Mouse (Mus musculus): ENCODE data around the gene Egfem1. TPM values are rescaled to one million over a fixed set of nuclear protein-coding genes. Genes with fewer than 3 reads are reported as not detected.

The Egfem1 gene
- polyA plus RNA-seq, 1 experiment from 2014 or later, result 0.08 TPM

GRCm38 (mm10) chr3:29499188-29499587, 417.4 kb downstream of the Egfem1 start:
- Histone ChIP-seq H3K9ac (no peak overlapping the region), H3K4me2 (no peak overlapping the region), H3K4me1 (replicated peaks) (no peaks in the 10 kb centered on the region), H3K27me3 (replicated peaks) (no peaks in the 10 kb centered on the region), H3K36me3 (no peaks in the 10 kb centered on the region), H3K4me3 (no peak overlapping the region), H3K27ac (ENCODE audit: poor library complexity, severe bottlenecking) (no peak overlapping the region), H3K9me3 (replicated peaks) (no peaks in the 10 kb centered on the region)
- no peak for ATAC-seq (ENCODE audit: insufficient number of reproducible peaks, low FRiP score)
- WGBS, result 77% methylated on average over 6 of the region's 6 CpGs

DNA sequence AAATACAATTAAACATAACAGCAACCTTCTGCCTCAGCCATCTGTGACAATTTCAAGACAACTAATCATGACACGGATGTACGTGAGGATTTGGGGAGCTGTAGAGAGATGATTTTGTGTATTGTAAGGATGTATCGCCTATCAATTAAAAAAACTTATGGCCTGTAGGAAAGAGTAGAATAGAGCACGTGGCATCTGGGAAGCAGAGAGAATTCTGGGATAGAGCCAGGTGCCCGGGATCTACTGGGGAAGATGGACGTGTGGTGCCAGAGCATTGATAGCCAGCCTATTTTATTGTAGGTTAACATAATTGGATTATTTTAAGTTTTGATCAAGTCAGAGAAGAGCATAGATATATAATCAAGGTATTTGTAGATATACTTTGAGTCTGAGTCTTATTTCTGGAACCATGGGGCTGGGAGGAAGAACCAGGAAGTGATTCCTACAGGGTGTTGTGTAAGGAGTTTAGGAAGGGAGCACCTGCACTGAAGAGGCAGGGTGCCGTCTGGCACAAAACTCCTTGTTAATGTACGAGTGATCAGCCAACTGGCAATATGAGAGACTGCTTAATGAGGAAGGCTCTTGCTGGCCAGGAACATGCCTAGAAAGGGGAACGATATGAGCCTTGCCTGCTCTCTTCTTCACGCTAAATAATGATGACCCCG, 443.6 kb downstream of the Egfem1 start:
- no peaks in the 10 kb centered on the region for H3K9me3 ChIP-seq (replicated peaks)
- no peak overlapping the region for H3K27ac ChIP-seq (ENCODE audit: poor library complexity, severe bottlenecking)
- no peaks in the 10 kb centered on the region for H3K36me3 ChIP-seq
- no peak for ATAC-seq (ENCODE audit: insufficient number of reproducible peaks, low FRiP score)
- H3K9ac ChIP-seq, result no peak overlapping the region
- WGBS, result 86% methylated on average over 11 of the region's 11 CpGs
- H3K4me3 ChIP-seq, result no peak overlapping the region
- H3K4me1 ChIP-seq (replicated peaks), result no peaks in the 10 kb centered on the region
- H3K4me2 ChIP-seq, result no peak overlapping the region
- H3K27me3 ChIP-seq (replicated peaks), result no peaks in the 10 kb centered on the region

DNA sequence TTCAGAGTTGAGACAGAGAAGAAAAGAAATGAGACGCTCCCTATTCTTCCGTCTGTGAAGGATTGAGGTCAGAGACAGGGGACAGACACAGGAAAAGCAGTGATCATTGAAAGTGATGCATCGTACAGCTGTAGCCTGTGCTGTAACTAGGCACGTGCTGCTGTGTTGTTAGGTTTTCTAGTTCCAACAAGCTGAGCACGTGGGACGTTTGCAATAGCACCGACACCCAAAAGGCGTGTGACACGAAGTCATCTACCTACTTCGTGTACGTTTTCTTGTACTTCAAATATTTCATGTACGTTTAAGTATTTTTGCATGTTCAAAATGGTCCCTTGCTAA, 444.1 kb downstream of the Egfem1 start:
- no peak overlapping the region for H3K4me3 ChIP-seq
- no peak overlapping the region for H3K4me2 ChIP-seq
- H3K9ac ChIP-seq, result no peak overlapping the region
- H3K9me3 ChIP-seq (replicated peaks), result no peaks in the 10 kb centered on the region
- no peak overlapping the region for H3K27ac ChIP-seq (ENCODE audit: poor library complexity, severe bottlenecking)
- no peaks in the 10 kb centered on the region for H3K27me3 ChIP-seq (replicated peaks)
- H3K4me1 ChIP-seq (replicated peaks), result no peaks in the 10 kb centered on the region
- ATAC-seq (ENCODE audit: insufficient number of reproducible peaks, low FRiP score), result no peak
- 87% methylated on average over 12 of the region's 12 CpGs for WGBS
- H3K36me3 ChIP-seq, result no peaks in the 10 kb centered on the region

DNA sequence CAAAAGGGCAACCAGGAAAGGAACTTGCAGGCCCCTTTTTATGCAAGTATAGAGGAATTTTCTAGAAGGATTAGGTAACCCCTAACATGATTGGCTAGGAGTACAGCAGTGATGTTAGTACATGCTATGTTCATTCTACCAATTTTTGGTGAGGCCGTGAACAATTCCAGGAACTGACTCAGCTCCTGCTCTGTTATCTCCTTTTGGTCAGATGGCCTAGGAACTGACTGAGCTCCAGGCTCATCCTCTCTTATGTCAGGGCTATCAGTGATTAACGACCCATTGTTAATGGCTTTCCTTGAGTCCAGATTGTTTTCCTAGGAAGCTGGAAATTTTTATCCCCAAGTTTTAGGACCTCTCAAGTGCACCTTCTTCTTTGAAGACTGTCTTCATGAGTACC, 457.4 kb downstream of the Egfem1 start:
- no peak for ATAC-seq (ENCODE audit: insufficient number of reproducible peaks, low FRiP score)
- H3K4me1 ChIP-seq (replicated peaks), result no peaks in the 10 kb centered on the region
- WGBS, result 38% methylated on average over 2 of the region's 2 CpGs
- H3K36me3 ChIP-seq, result no peaks in the 10 kb centered on the region
- no peak overlapping the region for H3K4me2 ChIP-seq
- no peak overlapping the region for H3K4me3 ChIP-seq
- H3K9ac ChIP-seq, result no peak overlapping the region
- no peaks in the 10 kb centered on the region for H3K9me3 ChIP-seq (replicated peaks)
- no peaks in the 10 kb centered on the region for H3K27me3 ChIP-seq (replicated peaks)
- no peak overlapping the region for H3K27ac ChIP-seq (ENCODE audit: poor library complexity, severe bottlenecking)

DNA sequence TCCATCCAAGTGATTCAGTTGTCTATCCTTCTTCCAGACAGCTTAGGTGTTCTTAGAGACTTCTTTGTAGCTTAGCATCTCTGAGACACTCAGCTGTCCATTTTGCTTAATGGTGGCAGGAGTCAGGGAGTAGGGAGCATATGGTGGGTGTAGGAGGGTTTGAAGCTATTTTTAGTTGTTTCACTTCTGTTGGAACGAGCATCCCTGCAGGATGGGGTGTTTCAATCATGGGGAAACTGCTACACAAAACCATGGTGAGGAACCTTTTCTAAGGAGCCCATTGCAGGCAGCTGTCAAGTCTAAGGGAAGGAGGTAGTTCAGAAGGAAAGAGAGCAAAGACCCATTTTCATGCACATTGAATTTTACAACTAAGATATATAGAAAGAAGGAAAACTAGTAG, 458.1 kb downstream of the Egfem1 start:
- Histone ChIP-seq H3K4me2 (no peak overlapping the region), H3K27me3 (replicated peaks) (no peaks in the 10 kb centered on the region), H3K9ac (no peak overlapping the region), H3K4me3 (no peak overlapping the region), H3K9me3 (replicated peaks) (no peaks in the 10 kb centered on the region), H3K36me3 (no peaks in the 10 kb centered on the region), H3K4me1 (replicated peaks) (no peaks in the 10 kb centered on the region), H3K27ac (ENCODE audit: poor library complexity, severe bottlenecking) (no peak overlapping the region)
- WGBS, result 11% methylated on average over 1 of the region's 1 CpGs
- no peak for ATAC-seq (ENCODE audit: insufficient number of reproducible peaks, low FRiP score)

GRCm38 (mm10) chr3:29541477-29542079, 459.8 kb downstream of the Egfem1 start:
- WGBS, result 56% methylated on average over 1 of the region's 1 CpGs
- no peak for ATAC-seq (ENCODE audit: insufficient number of reproducible peaks, low FRiP score)
- Histone ChIP-seq H3K27ac (ENCODE audit: poor library complexity, severe bottlenecking) (no peak overlapping the region), H3K4me1 (replicated peaks) (no peaks in the 10 kb centered on the region), H3K4me3 (no peak overlapping the region), H3K27me3 (replicated peaks) (no peaks in the 10 kb centered on the region), H3K9me3 (replicated peaks) (no peaks in the 10 kb centered on the region), H3K4me2 (no peak overlapping the region), H3K36me3 (no peaks in the 10 kb centered on the region), H3K9ac (no peak overlapping the region)

GRCm38 (mm10) chr3:29544056-29544455, 462.2 kb downstream of the Egfem1 start:
- Histone ChIP-seq H3K4me1 (replicated peaks) (no peaks in the 10 kb centered on the region), H3K27ac (ENCODE audit: poor library complexity, severe bottlenecking) (no peak overlapping the region), H3K36me3 (no peaks in the 10 kb centered on the region), H3K27me3 (replicated peaks) (no peaks in the 10 kb centered on the region), H3K9ac (no peak overlapping the region), H3K4me2 (no peak overlapping the region), H3K4me3 (no peak overlapping the region), H3K9me3 (replicated peaks) (no peaks in the 10 kb centered on the region)
- ATAC-seq (ENCODE audit: insufficient number of reproducible peaks, low FRiP score), result no peak
- WGBS, result 76% methylated on average over 1 of the region's 1 CpGs

GRCm38 (mm10) chr3:29563171-29563570, 481.3 kb downstream of the Egfem1 start:
- 81% methylated on average over 1 of the region's 1 CpGs for WGBS

DNA sequence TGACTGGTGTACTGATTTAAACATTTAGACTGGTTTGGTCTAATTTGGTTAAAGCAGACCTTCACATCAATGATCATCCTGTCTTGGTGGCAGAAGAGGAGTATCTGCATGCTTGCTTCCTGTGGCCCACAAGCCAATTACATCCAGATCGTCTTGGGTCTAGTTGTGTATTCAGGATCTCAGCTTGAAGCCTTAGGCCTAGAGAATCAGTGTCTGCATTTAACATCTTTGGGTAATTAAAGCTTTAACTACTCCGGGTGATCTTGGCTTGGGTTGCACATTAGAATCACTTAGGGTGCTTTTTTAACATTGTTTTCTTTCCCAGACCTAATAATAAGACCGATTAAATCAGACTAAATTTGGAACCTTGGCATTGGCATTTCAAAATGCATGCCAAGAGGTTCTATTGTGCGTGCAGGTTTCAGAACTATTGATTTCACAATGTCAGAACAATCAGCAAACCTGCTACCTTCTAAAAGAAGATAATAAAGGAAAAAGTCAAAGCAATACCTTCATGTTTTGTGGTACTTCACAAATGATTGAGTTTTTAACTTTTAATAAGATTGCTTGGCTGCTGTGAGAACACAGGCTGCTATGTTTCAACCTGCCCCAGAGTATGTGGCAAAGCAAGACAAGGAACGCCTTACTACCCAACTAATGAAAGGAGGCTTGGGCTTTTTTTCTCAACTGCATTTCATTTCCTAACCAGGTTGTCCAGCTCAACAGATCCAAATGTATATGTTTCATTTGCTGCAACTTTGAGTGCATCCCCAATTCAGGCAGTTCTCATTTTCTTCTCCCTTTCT, 496.4 kb downstream of the Egfem1 start:
- no peak for ATAC-seq (ENCODE audit: insufficient number of reproducible peaks, low FRiP score)
- Histone ChIP-seq H3K9me3 (replicated peaks) (no peaks in the 10 kb centered on the region), H3K4me1 (replicated peaks) (no peaks in the 10 kb centered on the region), H3K27me3 (replicated peaks) (no peaks in the 10 kb centered on the region), H3K27ac (ENCODE audit: poor library complexity, severe bottlenecking) (no peak overlapping the region), H3K36me3 (no peaks in the 10 kb centered on the region), H3K9ac (no peak overlapping the region), H3K4me3 (no peak overlapping the region), H3K4me2 (no peak overlapping the region)
- WGBS, result 71% methylated on average over 5 of the region's 5 CpGs

More at GRCm38 (mm10) chr3:29563171-29563570, 481.3 kb downstream of the Egfem1 start:
- Histone ChIP-seq H3K9ac (no peak overlapping the region), H3K9me3 (replicated peaks) (no peaks in the 10 kb centered on the region), H3K27ac (ENCODE audit: poor library complexity, severe bottlenecking) (no peak overlapping the region), H3K4me2 (no peak overlapping the region), H3K4me1 (replicated peaks) (0 out of 2 replicates have a peak, but pooled peaks cover 5% of the 10 kb centered on the region), H3K4me3 (no peak overlapping the region), H3K36me3 (no peaks in the 10 kb centered on the region), H3K27me3 (replicated peaks) (no peaks in the 10 kb centered on the region)
- no peak for ATAC-seq (ENCODE audit: insufficient number of reproducible peaks, low FRiP score)

GRCm38 (mm10) chr3:29582749-29583148, 500.9 kb downstream of the Egfem1 start:
- no peak for ATAC-seq (ENCODE audit: insufficient number of reproducible peaks, low FRiP score)
- Histone ChIP-seq H3K27ac (ENCODE audit: poor library complexity, severe bottlenecking) (no peak overlapping the region), H3K9ac (no peak overlapping the region), H3K4me2 (no peak overlapping the region), H3K4me3 (no peak overlapping the region), H3K36me3 (no peaks in the 10 kb centered on the region), H3K27me3 (replicated peaks) (no peaks in the 10 kb centered on the region), H3K9me3 (replicated peaks) (no peaks in the 10 kb centered on the region), H3K4me1 (replicated peaks) (no peaks in the 10 kb centered on the region)
- 59% methylated on average over 8 of the region's 8 CpGs for WGBS

- no peak overlapping the region for H3K4me2 ChIP-seq
- no peak overlapping the region for H3K27ac ChIP-seq (ENCODE audit: poor library complexity, severe bottlenecking)
- H3K27me3 ChIP-seq (replicated peaks), result no peaks in the 10 kb centered on the region
- H3K36me3 ChIP-seq, result no peaks in the 10 kb centered on the region
- no peak overlapping the region for H3K4me3 ChIP-seq
- no peak for ATAC-seq (ENCODE audit: insufficient number of reproducible peaks, low FRiP score)
- no peaks in the 10 kb centered on the region for H3K4me1 ChIP-seq (replicated peaks)
- H3K9ac ChIP-seq, result no peak overlapping the region
- WGBS, result 74% methylated on average over 7 of the region's 7 CpGs
- no peaks in the 10 kb centered on the region for H3K9me3 ChIP-seq (replicated peaks)
These were observed 520.3 kb downstream of the Egfem1 start for GRCm38 (mm10) chr3:29602140-29602539.
